Mouse (Mus musculus) embryo, embryonic 11 days (tissue): ENCODE measurements at regions not wholly inside any gene's neighbourhood (a gene's known extent, or its start where the extent isn't known, plus 50 kb on each side); places are given as distances from the start of the nearest gene placed in this dataset.

Experiments used
- DNase-seq: peaks from one replicate; pipeline ENCODE4 v3.0.0-alpha.2; 2015

GRCm38 (mm10) chr2:98263641-98264040 lies 398.4 kb upstream of the Gm10801 start:
- no peak for DNase-seq

GRCm38 (mm10) chr2:98269562-98269961 lies 392.5 kb upstream of the Gm10801 start:
- peak; percentile 33 for DNase-seq

GRCm38 (mm10) chr2:98286796-98287352 lies 375.2 kb upstream of the Gm10801 start:
- DNase-seq = no peak

DNA sequence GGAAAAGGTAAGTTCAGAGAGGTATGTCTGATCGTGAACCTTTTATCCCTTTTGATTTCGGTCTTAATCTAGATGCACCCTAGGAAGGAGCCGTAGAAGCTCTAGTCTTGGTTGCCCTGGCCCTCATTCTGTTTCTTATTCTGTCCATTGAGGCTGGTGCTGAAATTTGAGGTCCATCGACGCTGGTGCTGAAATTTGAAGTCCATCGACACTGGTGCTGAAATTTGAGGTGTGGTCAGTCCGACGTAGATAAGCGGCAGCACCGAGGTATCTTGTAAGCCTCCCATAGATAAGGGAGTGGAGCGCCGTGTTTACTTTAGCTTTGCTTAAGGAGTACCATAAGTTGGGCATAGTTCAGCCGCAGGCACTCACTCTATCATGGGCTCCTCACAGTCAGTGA lies 332.0 kb upstream of the Gm10801 start:
- peak; percentile 5 for DNase-seq

GRCm38 (mm10) chr2:98354200-98354599 lies 307.8 kb upstream of the Gm10801 start:
- no peak for DNase-seq

DNA sequence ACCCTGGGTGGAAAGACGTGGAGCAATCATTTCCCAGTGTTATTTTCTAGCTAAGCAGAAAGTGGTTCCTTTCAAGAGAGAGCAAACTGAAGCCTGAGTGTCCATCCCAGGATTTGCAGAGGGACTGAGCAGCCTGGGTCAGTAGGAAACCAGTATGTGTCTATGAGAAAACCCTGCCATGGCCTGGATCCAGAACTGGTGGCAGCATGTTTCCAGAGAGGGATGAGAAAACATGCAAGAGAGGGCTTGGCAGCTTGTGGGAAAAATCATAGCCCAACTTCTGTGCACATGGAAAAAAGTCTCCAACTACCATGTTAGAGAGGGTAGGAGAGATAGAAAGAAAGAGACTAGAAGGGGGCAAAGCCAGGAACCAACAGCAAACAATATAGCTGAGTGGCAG lies 282.8 kb upstream of the Gm10801 start:
- no peak for DNase-seq
